Mouse (Mus musculus): ENCODE results near the gene Nfyc. TPM values are rescaled to one million over a fixed set of nuclear protein-coding genes. Genes with fewer than 3 reads are reported as not detected.

Gene Nfyc
- polyA plus RNA-seq, 1 experiment, result 119 TPM

- no peak for DNase-seq (ENCODE audit: extremely low spot score in 1 of 2, low spot score in 1 of 2)
Observed at GRCm38 (mm10) chr4:120719152-120719551, 112.2 kb downstream of the Nfyc start.

DNA sequence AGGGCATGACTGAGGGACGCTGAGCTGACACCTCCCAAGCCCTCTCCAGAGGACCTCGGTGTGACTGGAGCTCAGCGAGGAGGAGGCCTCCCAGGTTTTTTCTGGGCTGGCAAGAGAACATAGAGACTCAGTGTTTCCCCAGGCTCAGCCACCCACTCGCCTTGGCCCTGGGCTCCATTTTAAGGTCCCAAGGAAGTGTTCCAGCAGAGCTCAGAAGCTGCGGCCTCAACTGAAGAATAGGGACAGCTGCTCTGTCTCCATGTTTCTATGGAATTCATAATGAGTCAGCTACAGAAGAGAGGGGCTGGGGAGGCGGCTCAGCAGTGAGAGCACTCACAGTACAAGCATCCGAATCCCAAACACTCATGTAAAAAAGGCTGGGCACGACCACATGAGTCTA lies 113.8 kb downstream of the Nfyc start:
- peak; percentile 34 to 73 for DNase-seq (ENCODE audit: extremely low spot score in 1 of 2, low spot score in 1 of 2)

GRCm38 (mm10) chr4:120716765-120717164 lies 114.6 kb downstream of the Nfyc start:
- no peak for DNase-seq (ENCODE audit: extremely low spot score in 1 of 2, low spot score in 1 of 2)

DNA sequence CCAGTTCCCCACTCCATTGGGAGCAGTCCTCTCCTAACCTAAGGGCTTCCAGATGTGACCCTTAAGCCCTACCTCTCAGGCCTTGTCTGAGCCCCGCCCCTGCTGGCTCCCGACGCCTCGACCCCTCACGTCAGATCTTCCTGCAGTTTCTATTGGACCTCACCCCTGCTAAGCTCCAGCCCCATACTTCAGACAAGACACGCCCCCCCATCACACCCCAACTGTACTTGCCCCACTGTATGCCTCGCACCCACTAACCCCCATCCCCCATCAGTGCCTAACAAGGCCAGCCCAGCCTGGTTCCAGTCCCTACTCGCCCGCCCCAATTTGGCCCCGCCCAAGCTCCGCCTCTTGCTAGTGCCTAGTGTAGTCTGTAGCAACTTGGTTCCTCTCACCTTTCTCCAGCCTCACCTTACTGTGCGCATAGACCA lies 115.2 kb downstream of the Nfyc start:
- DNase-seq (ENCODE audit: extremely low spot score in 1 of 2, low spot score in 1 of 2), result peak in 1 of 2 experiments; percentile 44

GRCm38 (mm10) chr4:120713856-120714497 lies 117.4 kb downstream of the Nfyc start:
- peak in 1 of 2 experiments; percentile 25 for DNase-seq (ENCODE audit: extremely low spot score in 1 of 2, low spot score in 1 of 2)

GRCm38 (mm10) chr4:120713021-120713420 lies 118.4 kb downstream of the Nfyc start:
- no peak for DNase-seq (ENCODE audit: extremely low spot score in 1 of 2, low spot score in 1 of 2)

GRCm38 (mm10) chr4:120712236-120712635 lies 119.1 kb downstream of the Nfyc start:
- no peak for DNase-seq (ENCODE audit: extremely low spot score in 1 of 2, low spot score in 1 of 2)

Other genes with a start within 250 kb of the Nfyc start
- gene Gm8439, start 242.8 kb downstream of the Nfyc start, polyA plus RNA-seq (2012; rRNA removed), result not detected in 2 replicates
- 9.2 and 14.8 TPM in 2 replicates for gene Cited4, start 165.0 kb downstream of the Nfyc start, polyA plus RNA-seq (2012; rRNA removed)
- 7.4 and 7.8 TPM in 2 replicates for gene Kcnq4, start 83.0 kb downstream of the Nfyc start, polyA plus RNA-seq (2012; rRNA removed)
- 56.3 and 62.0 TPM in 2 replicates for gene Rims3, start 23.2 kb upstream of the Nfyc start, polyA plus RNA-seq (2012; rRNA removed)
- 11.3 and 12.7 TPM in 2 replicates for gene Exo5, start 93.4 kb upstream of the Nfyc start, polyA plus RNA-seq (2012; rRNA removed)
- 1.7 and 2.0 TPM in 2 replicates for gene Zfp69, start 120.1 kb upstream of the Nfyc start, polyA plus RNA-seq (2012; rRNA removed)
- gene Smap2, start 185.7 kb upstream of the Nfyc start, polyA plus RNA-seq (2012; rRNA removed), result 96.8 and 103 TPM in 2 replicates
- gene Col9a2, start 207.8 kb upstream of the Nfyc start, polyA plus RNA-seq (2012; rRNA removed), result 5.8 and 7.2 TPM in 2 replicates